Mouse (Mus musculus) ZHBTc4 (cell line): ENCODE results near the gene Bag6.

ENCODE experiments used
- DNase-seq: peaks from one replicate; pipeline ENCODE4 v3.0.0-alpha.2; 2011; ENCODE audit warnings: low read depth, low spot score

Gene Bag6

GRCm38 (mm10) chr17:35134801-35135590, at the start of gene Bag6:
TSS of gene Bag6 (plus strand) at chr17:35135178.
- peak; percentile 97 for DNase-seq

- DNase-seq = no peak
Observed at GRCm38 (mm10) chr17:35085208-35085865, 49.6 kb upstream of the Bag6 start, which contains the start of gene Ly6g6f. TSS of gene Ly6g6f (minus strand) at chr17:35085610.

GRCm38 (mm10) chr17:35088151-35088550, 46.8 kb upstream of the Bag6 start:
- DNase-seq = peak; percentile 51

- DNase-seq = peak; percentile 97
Observed at GRCm38 (mm10) chr17:35088825-35089644, 45.9 kb upstream of the Bag6 start, which contains the start of gene Abhd16a. TSS of gene Abhd16a (plus strand) at chr17:35089263.

- no peak for DNase-seq
Observed at GRCm38 (mm10) chr17:35090166-35090932, 44.6 kb upstream of the Bag6 start.

- no peak for DNase-seq
Observed at GRCm38 (mm10) chr17:35092403-35093198, 42.4 kb upstream of the Bag6 start.

- DNase-seq = no peak
Observed at GRCm38 (mm10) chr17:35094475-35095365, 40.3 kb upstream of the Bag6 start.

- no peak for DNase-seq
Observed at GRCm38 (mm10) chr17:35096597-35096996, 38.4 kb upstream of the Bag6 start.

- peak; percentile 23 for DNase-seq
Observed at GRCm38 (mm10) chr17:35097164-35097655, 37.8 kb upstream of the Bag6 start.

GRCm38 (mm10) chr17:35100196-35100765, 34.7 kb upstream of the Bag6 start:
- no peak for DNase-seq

- no peak for DNase-seq
Observed at GRCm38 (mm10) chr17:35101161-35101560, 33.8 kb upstream of the Bag6 start.

GRCm38 (mm10) chr17:35102299-35102698, 32.7 kb upstream of the Bag6 start:
- no peak for DNase-seq

- DNase-seq = no peak
Observed at GRCm38 (mm10) chr17:35103221-35103690, 31.7 kb upstream of the Bag6 start.

GRCm38 (mm10) chr17:35104079-35104478, 30.9 kb upstream of the Bag6 start:
- no peak for DNase-seq

GRCm38 (mm10) chr17:35104754-35105153, 30.2 kb upstream of the Bag6 start:
- no peak for DNase-seq

GRCm38 (mm10) chr17:35105740-35106389, 29.1 kb upstream of the Bag6 start:
- DNase-seq = peak; percentile 50

- DNase-seq = no peak
Observed at GRCm38 (mm10) chr17:35106522-35106921, 28.5 kb upstream of the Bag6 start.

GRCm38 (mm10) chr17:35108097-35108496, 26.9 kb upstream of the Bag6 start, which contains the start of gene Ly6g5c:
TSS of gene Ly6g5c (plus strand) at chr17:35108279.
- DNase-seq = no peak
